Mouse (Mus musculus) gastrocnemius, postnatal 14 days (tissue): ENCODE data around the gene Rad51ap2. TPM values are rescaled to one million over a fixed set of nuclear protein-coding genes. Genes with fewer than 3 reads are reported as not detected.
A peak's percentile ranks its signal among the peaks of the same experiment; 100 is the strongest.

Experiments
- DNase-seq: peaks from one replicate; pipeline ENCODE4 v3.0.0; 2021; ENCODE audit warnings: mixed read lengths
- intact Hi-C: fragments of 180-260 bp; cut with DNase I; formaldehyde crosslinking; loops from one replicate; pipeline ENCODE4 v1.15.1; 2025; ENCODE audit warnings: low total_unique reads
- long read RNA-seq, 2 experiments: library from polyadenylated mRNA; stranded (forward); transcript quantifications; one replicate each; pipeline ENCODE4 v2.0.0; 2021
- total RNA-seq, 2 experiments: library from RNA; stranded (reverse); gene quantifications; 2 replicates each; pipeline ENCODE4 v1.2.3; 2021

Rad51ap2 gene
- total RNA-seq = not detected
- long read RNA-seq, experiment 1, partial matches to known transcripts = 0 of 1 reads
- long read RNA-seq, experiment 1, other reads (novel, unspliced or antisense) = 1 of 1 reads
- long read RNA-seq, experiment 2 = 0 reads

DNA sequence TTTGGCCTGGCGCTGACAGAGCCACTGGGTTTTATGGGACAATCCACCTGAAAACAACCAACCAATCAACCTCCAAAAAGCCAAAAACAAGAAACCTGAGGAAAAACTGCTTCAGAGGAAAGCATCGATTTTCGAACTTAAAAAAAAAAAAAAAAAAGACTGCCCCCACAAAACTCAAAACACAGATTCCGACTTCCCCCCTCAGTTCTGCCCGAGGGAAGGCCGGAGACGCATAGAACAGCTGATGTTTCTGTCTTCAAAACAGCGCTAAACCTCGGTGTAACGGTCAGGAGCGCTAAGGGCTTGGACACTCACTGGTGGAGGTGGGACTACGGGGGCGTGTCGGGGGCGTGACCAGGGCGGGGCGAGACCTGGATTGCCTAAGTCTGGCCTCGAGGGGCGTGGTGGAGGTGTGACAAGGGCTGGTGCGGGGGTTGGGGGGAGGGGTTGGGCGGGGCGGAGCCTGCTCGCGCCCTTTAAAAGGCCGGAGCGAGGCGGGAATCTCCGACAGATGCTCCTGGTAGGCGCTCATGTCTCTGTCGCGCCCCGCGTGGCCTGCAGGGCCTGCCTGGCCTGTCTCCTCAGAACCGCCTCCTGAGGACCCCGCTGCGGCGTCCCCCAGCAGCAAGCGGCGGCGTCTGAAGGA is at the start of gene Rad51ap2:
Gene Rad51ap2 (plus strand): TSS at position 531 of the 646 bp plus-strand sequence.
- intact Hi-C loops = no loop called here
- peak; percentile 85 for DNase-seq

DNA sequence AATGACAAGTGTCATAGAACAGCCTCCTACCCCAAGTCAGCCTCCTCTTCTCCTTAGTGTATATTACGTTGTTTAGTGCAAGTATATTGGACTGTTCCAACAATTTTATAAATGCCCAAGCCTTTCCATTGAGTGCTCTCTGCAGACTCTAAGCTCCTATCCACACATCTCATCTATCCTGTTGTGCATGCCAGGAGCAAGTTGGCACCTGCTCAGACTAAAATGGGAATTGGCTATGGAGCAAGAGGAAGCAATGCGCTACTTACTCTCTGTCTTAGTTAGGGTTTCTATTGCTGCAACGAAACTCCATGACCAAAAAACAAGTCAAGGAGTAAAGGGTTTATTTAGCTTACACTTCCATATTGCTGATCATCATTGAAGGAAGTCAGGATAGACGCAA is 48.2 kb upstream of the Rad51ap2 start:
- intact Hi-C loops = no loop called here
- no peak for DNase-seq

DNA sequence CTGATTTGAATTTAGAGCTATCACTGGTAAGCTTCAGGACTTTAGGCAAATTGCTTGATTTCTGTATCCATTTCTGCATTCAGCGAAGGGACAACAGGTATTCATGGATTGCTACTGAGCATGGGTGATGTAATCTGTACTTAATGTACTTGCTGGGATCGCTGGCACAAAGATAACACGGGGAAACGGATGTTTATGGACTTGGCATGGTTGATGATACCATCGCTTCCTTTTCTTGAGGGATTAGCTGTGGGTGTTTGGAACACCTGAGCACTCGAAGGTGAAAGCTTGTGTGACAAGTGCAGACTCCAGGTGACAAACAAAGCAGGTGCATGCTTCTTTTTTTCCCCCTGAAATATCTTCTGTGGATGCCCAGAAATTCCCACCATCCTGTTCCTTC is 37.8 kb upstream of the Rad51ap2 start:
- no peak for DNase-seq
- intact Hi-C loops = no loop called here

DNA sequence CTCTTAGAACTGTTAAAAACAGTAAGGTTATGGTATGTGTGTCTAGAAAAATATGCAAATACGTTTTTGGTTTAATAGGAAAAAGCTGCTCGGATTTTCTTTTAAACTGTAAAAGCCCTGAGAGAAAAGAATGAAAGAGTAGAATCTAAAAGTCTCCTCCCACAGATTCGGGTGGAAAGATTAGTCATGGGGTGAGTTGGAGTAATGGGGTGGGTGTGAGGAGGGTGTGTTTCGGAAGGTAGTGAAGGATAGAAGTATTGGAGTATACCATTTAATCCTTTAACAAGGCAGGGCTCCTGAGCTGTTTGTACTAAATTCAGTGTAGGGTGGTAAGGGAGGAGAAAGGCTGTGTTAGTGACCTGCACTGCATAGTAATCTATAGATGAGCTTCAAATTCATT is 28.5 kb upstream of the Rad51ap2 start:
- DNase-seq = no peak
- intact Hi-C loops = no loop called here

DNA sequence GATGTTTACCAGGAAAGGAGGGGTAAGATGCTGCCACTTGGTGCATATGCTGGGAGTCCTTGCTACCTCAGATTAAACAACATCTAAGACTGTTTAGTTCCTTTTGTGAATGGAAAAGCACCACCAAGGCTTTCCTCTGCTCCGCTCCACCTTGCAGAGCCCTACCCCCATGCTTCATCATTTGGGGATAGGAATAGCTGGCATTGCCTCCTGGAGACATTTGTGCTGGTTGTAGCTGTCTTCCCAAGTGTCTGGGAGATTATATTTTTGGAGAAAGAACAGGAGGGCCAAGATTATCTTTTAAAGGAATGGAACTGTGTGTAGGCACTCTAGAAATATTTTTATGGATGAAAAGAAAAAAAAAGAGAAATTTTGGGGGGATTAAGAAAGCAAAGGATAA is 22.8 kb upstream of the Rad51ap2 start:
- no peak for DNase-seq
- intact Hi-C loops = no loop called here

DNA sequence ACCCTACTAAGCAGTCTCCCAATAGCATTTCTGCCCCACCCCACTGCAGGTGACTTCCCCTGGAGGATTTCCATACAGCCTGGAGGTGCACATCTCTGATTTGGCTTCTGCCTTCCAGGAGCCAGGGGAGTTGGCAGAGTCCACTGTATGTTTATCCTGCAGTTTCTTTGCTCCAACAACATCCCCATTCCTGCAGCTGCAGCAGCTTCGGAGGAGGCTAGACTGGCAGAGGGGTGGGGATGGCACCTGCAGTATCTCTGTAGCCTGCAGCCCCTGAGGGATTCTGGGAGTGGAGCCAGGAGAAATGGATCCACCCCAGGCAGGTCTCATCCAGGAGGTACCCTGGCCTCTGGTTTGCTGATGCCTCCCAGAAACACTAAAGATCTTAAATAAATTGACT is 22.2 kb upstream of the Rad51ap2 start:
- intact Hi-C loops = no loop called here
- no peak for DNase-seq

DNA sequence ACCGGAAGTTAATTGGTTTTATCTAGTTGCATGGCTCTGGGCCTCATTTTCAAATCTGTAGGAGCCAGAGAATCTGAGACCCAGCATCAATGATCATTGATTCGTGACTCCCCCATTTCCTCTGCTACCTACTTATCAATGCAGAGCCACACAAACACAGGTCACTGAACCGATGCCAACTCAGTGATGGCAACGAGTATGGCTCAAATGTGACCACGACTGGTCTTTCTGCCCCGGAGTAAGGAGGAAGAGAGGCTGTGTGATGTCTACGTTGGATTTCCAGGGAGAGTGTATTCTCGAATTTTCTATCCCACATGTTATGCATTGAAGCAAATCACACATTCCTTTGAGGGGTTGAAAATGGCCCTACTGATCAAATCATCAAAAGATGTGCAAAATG is 21.4 kb upstream of the Rad51ap2 start:
- DNase-seq = no peak
- intact Hi-C loops = no loop called here

DNA sequence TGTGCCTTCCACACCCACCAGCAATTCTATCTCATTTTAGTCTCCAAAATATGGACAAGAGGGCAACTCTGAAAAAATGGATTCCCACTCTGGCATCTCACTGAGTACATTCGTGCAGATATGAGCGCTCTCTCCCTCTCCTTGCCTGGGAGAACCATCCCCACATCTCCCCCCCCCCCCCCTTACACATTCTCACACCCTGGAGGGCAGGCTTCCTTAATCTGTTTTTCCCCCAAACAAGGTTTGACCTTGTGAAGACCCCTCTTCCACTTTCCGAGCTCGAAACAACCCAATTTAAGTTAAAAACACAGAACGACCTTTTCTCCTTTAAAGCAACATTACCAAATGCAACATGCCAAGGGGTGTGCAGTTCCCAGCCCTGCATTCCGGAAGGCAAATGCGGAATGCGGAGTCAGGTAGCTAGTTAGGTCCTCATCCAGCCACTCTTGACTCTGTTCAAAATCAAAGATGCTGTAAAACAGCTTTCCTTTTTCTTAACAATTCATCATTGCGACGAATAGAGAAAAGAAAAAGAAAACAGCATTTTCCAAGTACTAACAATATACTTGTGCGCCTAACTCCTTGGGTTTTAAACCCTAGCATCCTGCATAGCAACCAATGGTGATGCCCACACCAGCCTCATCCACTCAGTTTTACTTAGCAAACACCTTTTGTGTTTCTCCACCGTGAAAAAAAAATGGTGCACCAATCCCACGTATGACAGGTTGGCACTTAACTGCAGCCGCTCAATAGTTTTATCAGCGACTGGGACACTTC is 20.4 kb upstream of the Rad51ap2 start:
- no peak for DNase-seq
- intact Hi-C loops = no loop called here

DNA sequence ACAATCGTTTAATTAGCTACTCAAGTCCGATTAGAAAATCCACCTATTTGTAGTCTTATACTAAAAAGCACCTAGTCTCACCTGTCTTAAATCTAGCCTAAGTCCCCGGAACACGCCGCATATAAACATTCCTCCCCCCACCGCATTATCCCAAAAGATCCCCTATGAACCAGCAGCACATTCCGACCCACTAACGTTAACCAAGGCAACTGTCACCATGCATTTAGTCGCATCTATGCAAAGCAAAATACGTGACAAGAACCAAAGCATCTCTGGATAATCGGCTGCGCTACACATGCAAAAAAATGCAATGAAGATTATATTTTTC is 19.9 kb upstream of the Rad51ap2 start:
- no peak for DNase-seq
- intact Hi-C loops = no loop called here

DNA sequence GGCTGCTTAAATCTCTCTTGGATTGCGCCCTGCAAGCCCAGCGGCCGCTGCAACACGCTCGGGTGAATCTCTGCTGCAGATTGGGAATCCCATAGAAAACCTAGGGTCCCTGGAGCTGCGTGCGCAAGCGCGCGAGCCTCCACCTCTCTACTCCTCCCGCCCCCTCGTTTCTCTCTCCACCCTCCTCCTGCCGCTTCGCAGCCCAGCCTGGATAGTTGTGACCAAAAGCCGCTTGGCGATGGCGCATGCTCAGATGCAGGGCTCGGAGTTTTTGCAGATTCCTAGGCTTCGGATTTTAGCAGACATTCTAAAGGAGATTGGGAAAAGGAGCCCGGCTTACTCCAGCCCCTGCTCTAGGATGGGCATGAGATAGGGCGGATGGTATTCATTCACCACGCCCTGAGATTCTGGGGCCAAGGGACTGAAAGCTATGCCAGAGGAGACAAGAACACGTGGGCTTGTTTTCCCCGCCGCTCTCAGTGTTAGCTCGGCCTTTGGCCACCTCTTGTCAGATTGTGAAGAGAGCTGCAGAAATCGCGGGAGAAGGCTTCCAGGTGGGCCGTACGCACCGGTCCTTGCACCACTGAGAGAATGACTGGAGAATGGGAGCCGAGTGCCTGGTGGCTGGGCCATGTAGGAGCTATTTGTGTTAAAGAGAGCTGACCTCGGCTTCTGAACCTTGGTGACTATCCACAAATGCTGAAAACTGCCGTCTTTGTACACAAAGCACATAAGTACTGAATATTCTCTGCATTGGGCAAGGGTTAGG is 19.2 kb upstream of the Rad51ap2 start, which contains the start of gene Vsnl1:
Gene Vsnl1 (minus strand): TSS at position 117 of the 769 bp plus-strand sequence.
- DNase-seq = peak; percentile 68
- intact Hi-C loops = no loop called here

DNA sequence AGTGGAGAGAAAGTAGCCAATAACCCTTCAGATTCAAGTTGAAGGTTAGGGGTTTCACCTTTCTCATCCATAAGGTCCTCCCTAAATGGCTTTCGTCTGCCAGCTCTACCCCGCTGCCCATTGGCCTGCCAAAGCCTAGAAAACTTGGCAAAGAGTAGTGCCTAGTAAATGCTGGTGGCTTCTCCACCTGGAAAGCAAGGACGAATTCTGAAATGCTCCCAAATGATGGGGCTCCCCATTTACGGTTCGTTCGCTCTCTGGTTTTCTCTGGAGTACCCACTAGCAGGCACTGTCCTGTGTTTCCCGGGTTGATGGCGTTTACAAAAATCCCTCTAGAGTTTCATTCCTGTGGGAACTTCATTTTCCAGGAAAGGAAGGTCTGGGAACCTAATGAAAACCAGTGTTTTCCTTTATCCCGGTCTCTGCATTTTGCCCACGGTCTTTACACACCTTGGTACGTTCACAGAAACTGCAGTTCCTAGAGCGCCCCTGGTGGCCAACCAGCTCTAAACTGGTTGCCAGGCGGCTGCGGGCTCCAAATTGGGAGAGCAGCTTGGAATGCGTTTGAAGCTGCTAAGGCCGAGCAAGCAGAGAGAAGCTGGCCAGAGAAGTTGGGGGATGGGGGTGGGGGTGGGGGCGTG is 18.5 kb upstream of the Rad51ap2 start:
- peak; percentile 68 for DNase-seq
- intact Hi-C loops = no loop called here

DNA sequence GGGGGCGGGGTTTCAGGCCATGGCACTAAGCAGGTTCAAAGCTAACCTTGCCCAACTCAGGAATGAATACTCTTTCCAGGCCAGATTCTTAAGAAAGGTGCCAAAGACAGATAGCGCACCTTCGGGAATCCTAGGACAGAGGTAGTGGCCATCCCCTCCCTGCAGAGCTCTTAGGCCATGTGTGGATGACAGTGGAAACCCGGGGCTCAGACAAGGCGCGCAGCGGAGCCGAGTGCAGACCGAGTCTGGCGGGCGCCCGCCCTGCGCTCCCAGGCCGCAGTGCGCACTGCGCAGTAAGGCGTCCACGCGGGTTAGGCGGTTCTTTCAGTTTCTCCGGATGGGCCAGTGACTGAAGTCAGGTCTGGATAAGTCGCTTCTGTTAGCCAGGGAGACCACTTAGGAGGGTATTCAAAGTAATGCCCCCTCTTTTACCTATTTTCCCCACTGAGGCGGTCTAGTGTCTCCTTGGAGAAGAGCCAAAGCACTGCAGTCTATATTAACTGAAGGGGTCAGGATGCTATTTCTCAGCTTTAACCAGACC is 17.9 kb upstream of the Rad51ap2 start:
- intact Hi-C loops = no loop called here
- DNase-seq = no peak

DNA sequence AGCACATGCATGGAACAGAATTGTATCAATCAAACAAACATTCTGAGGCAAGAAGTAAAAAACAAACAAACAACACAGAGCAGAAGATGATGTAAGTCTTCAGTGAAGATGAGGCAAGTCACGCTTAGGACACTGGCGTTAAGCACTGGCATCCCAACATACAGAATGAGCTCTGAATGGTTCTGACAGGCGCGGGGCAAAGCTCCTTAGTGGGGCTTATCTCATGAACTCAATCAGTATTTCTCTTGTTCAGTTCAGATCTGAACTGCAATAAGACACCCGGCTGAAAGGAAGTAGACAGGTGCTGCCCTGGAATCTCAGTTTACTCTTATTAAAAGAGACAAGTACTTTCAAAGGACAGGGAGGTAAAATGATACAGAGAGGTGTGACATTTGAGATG is 1.7 kb upstream of the Rad51ap2 start:
- DNase-seq = no peak
- intact Hi-C loops = no loop called here

DNA sequence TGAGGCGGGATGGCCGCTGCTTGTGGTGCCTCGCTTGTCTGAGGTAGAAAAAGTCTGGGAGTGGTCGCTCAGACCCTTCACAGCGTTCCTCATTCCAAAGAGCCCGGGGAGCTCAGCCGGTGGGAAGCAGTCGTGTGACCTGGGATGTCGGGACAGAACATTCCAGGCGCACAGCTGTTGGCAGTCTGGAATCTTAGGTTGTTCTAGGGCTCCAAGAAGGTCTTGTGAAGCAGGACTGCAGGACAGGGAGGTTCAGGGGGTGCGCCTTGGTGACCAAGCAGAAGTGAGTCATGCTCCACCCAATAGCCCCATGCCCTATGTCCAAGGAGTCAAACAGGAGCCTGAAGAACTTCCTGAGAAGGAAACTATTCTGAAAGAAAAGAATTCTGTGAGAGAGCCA is 334 bp downstream of the Rad51ap2 start:
- intact Hi-C loops = no loop called here
- no peak for DNase-seq

DNA sequence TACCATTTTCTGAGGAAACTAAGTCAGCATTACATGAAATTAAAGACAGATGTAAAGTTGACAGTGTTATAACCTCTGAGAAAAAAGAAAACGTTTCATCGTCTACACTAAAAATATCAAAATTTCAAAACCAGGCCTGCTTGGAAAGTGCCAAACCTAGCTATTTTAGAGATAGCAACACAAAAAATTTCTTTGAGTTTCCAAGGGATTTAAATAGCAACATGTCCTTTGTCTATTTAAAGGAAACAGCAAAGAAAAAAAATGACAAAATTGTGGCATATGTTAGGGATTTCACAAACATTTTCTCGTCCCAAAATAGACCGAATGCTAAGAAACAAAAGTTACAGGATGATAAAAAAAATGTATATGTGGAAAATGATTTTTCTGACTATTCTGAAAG is 753 bp downstream of the Rad51ap2 start:
- DNase-seq = no peak
- intact Hi-C loops = no loop called here

Other genes starting within 250 kb of the Rad51ap2 start
- gene Msgn1, start 247.1 kb upstream of the Rad51ap2 start, total RNA-seq = not detected
- gene Gen1, start 190.3 kb upstream of the Rad51ap2 start, total RNA-seq = 1 to 10 TPM; 2.5 TPM
- 10 to 100 TPM; 30.4 to 36.0 TPM for gene Smc6, start 190.2 kb upstream of the Rad51ap2 start, total RNA-seq
- gene Vsnl1, start 19.5 kb upstream of the Rad51ap2 start, total RNA-seq = under 1 TPM in 1 of 2 experiments, not detected in 1; 0.11 TPM